Mouse (Mus musculus) bone marrow, adult 2 months (tissue): ENCODE measurements at regions not wholly inside any gene's neighbourhood (a gene's known extent, or its start where the extent isn't known, plus 50 kb on each side); places are given as distances from the start of the nearest gene placed in this dataset.

ENCODE experiments used
- CTCF ChIP-seq: fragments of 200-500 bp; IDR thresholded peaks from 2 replicates; pipeline ENCODE4 v1.5.1; 2011; ENCODE audit warnings: low read length, control low read depth; ENCODE audit not compliant: control insufficient read depth, insufficient read depth
- POLR2A ChIP-seq: fragments of 200-500 bp; IDR thresholded peaks from 2 replicates; pipeline ENCODE4 v1.6.1; 2011; ENCODE audit warnings: low read depth, mild to moderate bottlenecking, control low read depth, low read length, borderline replicate concordance; ENCODE audit not compliant: control insufficient read depth

GRCm38 (mm10) chr14:105725741-105726140 lies 170.9 kb downstream of the Spry2 start:
- TF ChIP-seq CTCF (no peak), POLR2A (no peak)
